In the genomic region with DNA sequence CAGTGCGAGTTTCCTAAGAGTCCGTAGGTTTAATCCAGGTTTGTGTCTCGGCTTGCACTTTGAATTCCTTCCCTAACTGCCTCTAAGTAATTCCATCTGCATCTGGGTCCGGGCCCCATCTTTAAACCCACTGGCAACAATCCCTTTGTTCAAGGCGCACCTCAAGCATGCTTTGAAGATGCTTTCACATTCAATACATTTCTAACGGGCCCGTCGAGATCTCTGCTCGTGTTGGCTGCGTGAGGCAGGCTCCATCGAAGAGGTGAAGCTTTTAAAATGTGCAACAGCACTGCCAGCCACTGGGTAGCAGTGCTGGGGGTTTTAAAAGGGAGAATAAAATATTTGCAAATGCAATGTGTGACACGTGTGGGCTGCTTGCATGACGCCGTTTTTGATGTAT, we compare ENCODE assay signal across 20 mouse cellular contexts.
DNase-seq lines count a peak whose midpoint lies in the region; ATAC-seq lines count a peak whose summit lies in the region.
"Had no signal": no experiment of that assay in that cellular context is flagged by ENCODE, and none has a peak within 500 bp of the region (broad histone marks: within the 10 kb centered on the region; RNA-seq: fewer than 3 reads in every experiment).

No protein-coding gene starts in this region.

- DNase-seq in embryo, embryonic 10.5 days (ENCODE audit: low spot score), result peak; percentile 33
- DNase-seq in embryo, embryonic 10 days (ENCODE audit: low spot score), result no peak
- DNase-seq in embryonic facial prominence, embryonic 14.5 days (ENCODE audit: low spot score), result peak; percentile 75
- DNase-seq in thymus, postnatal 4 days, result no peak
- DNase-seq: adrenal gland, adult 8-10 months; cerebellum, adult 8-10 months; kidney, postnatal 25 days; liver; lung, postnatal 4 days had no signal

- H3K27ac ChIP-seq in embryonic facial prominence, embryonic 14.5 days (replicated peaks; ENCODE audit: low read depth, low read length), result no peak overlapping the region
- H3K27ac ChIP-seq in limb, embryonic 13.5 days, result peak overlapping the region; percentile 28; the same call in 1 of the 2 replicates
- H3K27ac ChIP-seq: forebrain, embryonic 10.5 days; hindbrain, embryonic 10.5 days; liver, embryonic 15.5 days; midbrain, embryonic 10.5 days had no signal

- H3K4me1 ChIP-seq in megakaryocyte, embryonic 14.5 days, result no peaks in the 10 kb centered on the region
- no peaks in the 10 kb centered on the region; the same call in 1 of the 2 replicates for H3K4me1 ChIP-seq in embryonic facial prominence, embryonic 14.5 days (ENCODE audit: control insufficient read depth, insufficient read depth, low read length)
- peaks cover 14% of the 10 kb centered on the region for H3K4me1 ChIP-seq in limb, embryonic 13.5 days
- H3K4me1 ChIP-seq: liver, embryonic 15.5 days had no signal

- peak overlapping the region; percentile 33 for H3K4me3 ChIP-seq in megakaryocyte, embryonic 14.5 days (replicated peaks)
- H3K4me3 ChIP-seq in embryonic facial prominence, embryonic 14.5 days (ENCODE audit: low read depth, low read length), result no peak overlapping the region
- H3K4me3 ChIP-seq in limb, embryonic 13.5 days, result 0 out of 2 replicates have a peak overlapping the region, but pooled peaks have one; percentile 10
- H3K4me3 ChIP-seq: forebrain, embryonic 10.5 days; hindbrain, embryonic 10.5 days; liver, embryonic 15.5 days; midbrain, embryonic 10.5 days had no signal

- no peaks in the 10 kb centered on the region for H3K27me3 ChIP-seq in megakaryocyte, embryonic 14.5 days (replicated peaks)
- H3K27me3 ChIP-seq in embryonic facial prominence, embryonic 14.5 days (replicated peaks; ENCODE audit: control insufficient read depth, insufficient read depth, low read length), result no peaks in the 10 kb centered on the region
- peaks cover 26% of the 10 kb centered on the region for H3K27me3 ChIP-seq in limb, embryonic 13.5 days
- H3K27me3 ChIP-seq: liver, embryonic 15.5 days had no signal

- 30% methylated on average over 14 of the region's 14 CpGs for WGBS in embryonic facial prominence, embryonic 14.5 days
- 17% methylated on average over 14 of the region's 14 CpGs for WGBS in limb, embryonic 13.5 days

- no peak overlapping the region for H3K9ac ChIP-seq in embryonic facial prominence, embryonic 14.5 days (ENCODE audit: low read depth, low read length)
- peak overlapping the region; percentile 31; the same call in 1 of the 2 replicates for H3K9ac ChIP-seq in limb, embryonic 13.5 days
- H3K9ac ChIP-seq: liver, embryonic 15.5 days had no signal

- ATAC-seq in megakaryocyte, adult 5-6 weeks (ENCODE audit: poor library complexity, severe bottlenecking), result no peak
- ATAC-seq in embryonic facial prominence, embryonic 14.5 days (ENCODE audit: low read depth), result peak; percentile 68
- peak; percentile 61; the same call in 1 of the 2 replicates for ATAC-seq in limb, embryonic 13.5 days (ENCODE audit: low FRiP score, low read depth)
- ATAC-seq in granulocyte monocyte progenitor cell, adult 5-6 weeks (replicated peaks; ENCODE audit: poor library complexity, severe bottlenecking), result no peak
- ATAC-seq: activated CD4-positive, CD25-positive, alpha-beta regulatory T cell, adult 4 months; intestine, postnatal 0 days had no signal

- peak overlapping the region; percentile 23; the same call in 1 of the 2 replicates for H3K4me2 ChIP-seq in embryonic facial prominence, embryonic 14.5 days (ENCODE audit: low read depth, low read length)
- peak overlapping the region; percentile 51 for H3K4me2 ChIP-seq in limb, embryonic 13.5 days (replicated peaks)
- H3K4me2 ChIP-seq: heart, embryonic 11.5 days; liver, embryonic 15.5 days had no signal

- peaks cover 47% of the 10 kb centered on the region for H3K9me3 ChIP-seq in megakaryocyte, embryonic 14.5 days
- no peaks in the 10 kb centered on the region for H3K9me3 ChIP-seq in embryonic facial prominence, embryonic 14.5 days (ENCODE audit: control insufficient read depth, low read length)
- no peaks in the 10 kb centered on the region for H3K9me3 ChIP-seq in limb, embryonic 13.5 days
- H3K9me3 ChIP-seq: forebrain, embryonic 10.5 days; hindbrain, embryonic 10.5 days; liver, embryonic 15.5 days had no signal

- H3K36me3 ChIP-seq in megakaryocyte, embryonic 14.5 days (replicated peaks; ENCODE audit: low read length), result no peaks in the 10 kb centered on the region
- H3K36me3 ChIP-seq in embryonic facial prominence, embryonic 14.5 days (ENCODE audit: control insufficient read depth, insufficient read depth, low read length), result no peaks in the 10 kb centered on the region
- no peaks in the 10 kb centered on the region for H3K36me3 ChIP-seq in limb, embryonic 13.5 days
- H3K36me3 ChIP-seq: forebrain, embryonic 10.5 days; hindbrain, embryonic 10.5 days; liver, embryonic 15.5 days; midbrain, embryonic 10.5 days had no signal

Comparison
In these comparisons a context has a peak if more than half of its experiments do, and no peak if none do; other contexts are left out.
1. DNase-seq: peak in embryo, embryonic 10.5 days (single experiment) and embryonic facial prominence, embryonic 14.5 days (single experiment); none in embryo, embryonic 10 days (single experiment) and thymus, postnatal 4 days (single experiment).
2. ATAC-seq: peak in embryonic facial prominence, embryonic 14.5 days (single experiment) and limb, embryonic 13.5 days (single experiment); none in megakaryocyte, adult 5-6 weeks (single experiment) and granulocyte monocyte progenitor cell, adult 5-6 weeks (single experiment).